ENCODE assay signal across 7 mouse cellular contexts in the genomic region with DNA sequence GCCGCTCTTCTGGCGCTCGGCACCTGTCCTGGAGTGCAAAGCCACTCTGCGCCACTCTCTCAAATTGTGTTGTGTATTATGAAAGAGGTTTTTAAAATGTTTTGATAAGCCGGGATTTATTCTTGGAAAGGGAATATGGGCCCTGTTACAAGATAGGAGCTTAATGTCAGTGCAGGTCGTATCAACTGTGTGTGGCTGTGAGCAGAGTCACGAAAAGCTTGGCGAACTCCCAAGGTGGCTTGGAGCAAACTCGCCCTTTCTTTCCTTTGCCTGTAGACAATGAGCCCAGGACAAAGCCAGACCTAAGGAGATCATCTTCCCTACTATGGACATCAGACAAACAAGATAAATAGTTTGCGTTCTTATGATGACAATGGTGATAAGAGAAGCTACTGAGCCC.
A peak's percentile ranks its signal among the peaks of the same experiment; 100 is the strongest.
DNase-seq lines count a peak whose midpoint lies in the region; TF ChIP-seq lines count a peak whose summit lies in the region.

No protein-coding gene starts in this region.

- intact Hi-C loops in left cerebral cortex, adult 2 months (cut with DNase I), result loop anchor here (5.0 kb wide), 1 partner anchor 125 kb away; no protein-coding TSS in a partner anchor
- intact Hi-C loops in left cerebral cortex, postnatal 36 days (cut with DNase I), result loop anchor here (5.0 kb wide), 2 partner anchors 40 to 140 kb away; partner anchors contain the start of gene Tmem178
- intact Hi-C loops in heart, postnatal 36 days (cut with DNase I), result loop anchor here (2.0 to 5.0 kb wide), 2 partner anchors 24 to 120 kb away; no protein-coding TSS in a partner anchor

- H3K27ac ChIP-seq in left cerebral cortex, adult 2 months, result peak overlapping the region; percentile 90
- H3K27ac ChIP-seq in small intestine, adult 2 months (ENCODE audit: insufficient read depth, low read depth, low read length), result 0 out of 2 replicates have a peak overlapping the region, but pooled peaks have one; percentile 17

- H3K36me3 ChIP-seq in small intestine, adult 2 months (ENCODE audit: control insufficient read depth, insufficient read depth, low read length), result no peaks in the 10 kb centered on the region

- WGBS in small intestine, adult 2 months, result 65% methylated on average over 10 of the region's 10 CpGs

- no peaks in the 10 kb centered on the region for H3K27me3 ChIP-seq in small intestine, adult 2 months (ENCODE audit: control insufficient read depth, insufficient read depth, low read length)

- H3K4me1 ChIP-seq in small intestine, adult 2 months (ENCODE audit: control insufficient read depth, insufficient read depth, insufficient read length, low read length), result peaks cover 2% of the 10 kb centered on the region

- no peak for DNase-seq in left cerebral cortex, adult 2 months (ENCODE audit: extremely low spot score in 1 of 2, low spot score in 2 of 2)
- DNase-seq in left cerebral cortex, postnatal 36 days (ENCODE audit: low spot score in 2 of 2), result no peak
- DNase-seq in cerebellum, postnatal 25 days, result peak; percentile 70 to 83
- peak; percentile 61 to 62 for DNase-seq in heart, postnatal 36 days
- DNase-seq in layer of hippocampus, postnatal 25 days (ENCODE audit: extremely low spot score in 1 of 2, low spot score in 1 of 2), result no peak
- no peak for DNase-seq in adrenal gland, postnatal 14 days

- no peak for TF ChIP-seq CTCF in left cerebral cortex, adult 2 months (IDR thresholded peaks at IDR 0.05)
- no peak for TF ChIP-seq CTCF in small intestine, adult 2 months (IDR thresholded peaks at IDR 0.05; ENCODE audit: extremely low read depth, insufficient read length, insufficient replicate concordance, low read depth, low read length)

- no peak overlapping the region for H3K4me3 ChIP-seq in left cerebral cortex, adult 2 months
- H3K4me3 ChIP-seq in small intestine, adult 2 months (ENCODE audit: low read depth, low read length), result no peak overlapping the region

- no peak for TF ChIP-seq POLR2A in small intestine, adult 2 months (IDR thresholded peaks at IDR 0.05; ENCODE audit: low read depth, low read length)

Comparison
In these comparisons a context has a peak if more than half of its experiments do, and no peak if none do; other contexts are left out.
1. DNase-seq: peak in cerebellum, postnatal 25 days (2 of 2) and heart, postnatal 36 days (2 of 2); none in left cerebral cortex, adult 2 months (0 of 2), left cerebral cortex, postnatal 36 days (0 of 2), layer of hippocampus, postnatal 25 days (0 of 2) and adrenal gland, postnatal 14 days (single experiment).